Mouse (Mus musculus) olfactory bulb, adult 2 months (tissue): ENCODE measurements around the gene Stat3.

Experiments used
- CTCF ChIP-seq: fragments of 200-500 bp; IDR thresholded peaks from 2 replicates; pipeline ENCODE4 v1.5.1; 2012; ENCODE audit warnings: low read depth, mild to moderate bottlenecking, low read length, moderate library complexity; ENCODE audit not compliant: insufficient read depth
- POLR2A ChIP-seq: fragments of 200-500 bp; IDR thresholded peaks from 2 replicates; pipeline ENCODE4 v1.6.1; 2012; ENCODE audit warnings: mild to moderate bottlenecking, low read depth, low read length, moderate library complexity; ENCODE audit not compliant: insufficient read depth

DNA sequence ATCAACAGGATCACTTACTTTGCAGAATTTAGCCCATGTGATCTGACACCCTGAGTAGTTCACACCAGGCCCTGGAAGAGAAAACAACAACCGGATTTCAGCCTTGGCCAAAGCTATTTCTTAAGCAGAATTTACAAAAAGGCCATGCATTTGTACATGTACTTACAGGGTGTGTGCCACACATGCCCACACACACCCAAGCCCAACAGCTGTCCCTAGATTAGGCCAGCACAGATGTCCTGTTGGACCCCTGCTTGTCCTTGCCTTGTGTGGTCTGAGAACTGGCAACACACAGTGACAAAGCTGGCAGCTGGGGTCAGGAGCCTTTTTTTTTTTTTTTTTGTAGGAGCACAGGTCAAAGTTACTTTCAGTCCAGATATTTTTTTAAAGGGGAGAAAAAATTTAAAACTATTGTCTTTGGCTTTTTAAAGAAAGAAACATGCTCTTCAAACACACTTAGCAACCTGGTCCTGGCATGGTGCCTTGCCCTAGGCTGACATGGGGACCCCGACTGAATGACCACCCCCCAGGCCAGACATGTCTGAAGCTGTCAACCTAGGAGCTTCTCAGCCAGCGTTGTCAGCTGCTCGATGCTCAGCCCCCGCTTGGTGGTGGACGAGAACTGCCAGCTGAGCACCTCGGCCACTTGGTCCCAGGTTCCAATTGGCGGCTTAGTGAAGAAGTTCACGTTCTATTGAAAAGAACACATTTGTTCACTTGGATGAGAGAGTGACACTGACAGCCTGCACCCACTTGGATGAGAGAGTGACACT is 45.0 kb downstream of the Stat3 start:
- TF ChIP-seq CTCF (no peak), POLR2A (no peak)
